Mouse (Mus musculus): ENCODE results near the gene Helq. TPM values are rescaled to one million over a fixed set of nuclear protein-coding genes. Genes with fewer than 3 reads are reported as not detected.

Helq gene
- polyA plus RNA-seq, 1 experiment, result 4.2 TPM

DNA sequence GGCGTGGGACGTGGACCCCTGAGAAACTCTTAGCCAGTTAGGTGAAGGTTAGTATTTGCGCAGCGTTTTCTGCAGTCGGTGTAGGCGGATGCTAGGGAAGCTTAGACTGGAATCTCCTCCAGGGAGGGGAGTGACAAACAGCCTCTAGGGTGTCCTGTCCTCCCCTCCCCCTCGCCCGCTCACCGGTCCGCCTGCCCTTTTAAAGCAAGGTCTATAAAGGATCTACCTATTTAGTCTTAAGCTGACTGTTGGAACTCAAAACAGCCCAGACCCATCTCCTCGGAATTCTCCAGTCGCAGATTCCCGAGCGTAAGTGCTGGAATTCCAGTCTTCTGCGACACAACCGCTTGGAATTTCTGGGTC, 47.1 kb upstream of the Helq start, which contains the start of gene Gpat3:
TSS of gene Gpat3 (plus strand) at position 229 of the 363 bp plus-strand sequence.
- H3K36me3 ChIP-seq (ENCODE audit: control insufficient read depth, insufficient read depth), result no peaks in the 10 kb centered on the region
- H3K4me3 ChIP-seq, result peak within 1 kb of the TSS; percentile 72
- no peaks in the 10 kb centered on the region for H3K27me3 ChIP-seq (ENCODE audit: control insufficient read depth, insufficient read depth, insufficient read length)
- H3K4me2 ChIP-seq (ENCODE audit: low read depth), result peak within 1 kb of the TSS; percentile 94
- peak within 1 kb of the TSS; percentile 94 for H3ac ChIP-seq (ENCODE audit: control insufficient read depth, insufficient read length)
- no peaks in the 10 kb centered on the region for H3K79me2 ChIP-seq (ENCODE audit: control insufficient read depth, insufficient read depth)
- no peak for TF ChIP-seq TCF3 (IDR thresholded peaks at IDR 0.05; ENCODE audit: insufficient read length, low read depth)
- no peak for TF ChIP-seq SRF (IDR thresholded peaks at IDR 0.05; ENCODE audit: control insufficient read depth, insufficient read length, low read depth)
- no peak for TF ChIP-seq TCF12 (IDR thresholded peaks at IDR 0.05; ENCODE audit: insufficient read depth, poor library complexity, severe bottlenecking)
- no peak for TF ChIP-seq MYOG (IDR thresholded peaks at IDR 0.05; ENCODE audit: control insufficient read depth in 1 of 3, insufficient read depth in 1 of 3, insufficient read length in 2 of 3, low read depth in 2 of 3)
- TF ChIP-seq POLR2AphosphoS2 (IDR thresholded peaks at IDR 0.05; ENCODE audit: insufficient read length, low read depth), result no peak
- no peak for TF ChIP-seq USF1 (IDR thresholded peaks at IDR 0.05; ENCODE audit: low read depth)
- no peak for TF ChIP-seq MYOD1 (IDR thresholded peaks at IDR 0.05; ENCODE audit: control insufficient read depth in 1 of 3, insufficient read length in 2 of 3, low read depth in 2 of 3)
- no peak for TF ChIP-seq MAX (IDR thresholded peaks at IDR 0.05; ENCODE audit: low read depth)
- TF ChIP-seq E2F4 (IDR thresholded peaks at IDR 0.05; ENCODE audit: insufficient read depth), result no peak
- no peak for TF ChIP-seq POLR2A (IDR thresholded peaks at IDR 0.05; ENCODE audit: insufficient read length, low read depth)
- TF ChIP-seq CEBPB (IDR thresholded peaks at IDR 0.05; ENCODE audit: insufficient read depth, poor library complexity, severe bottlenecking), result no peak
- no peak for TF ChIP-seq REST (IDR thresholded peaks at IDR 0.05; ENCODE audit: insufficient read depth, insufficient read length)

DNA sequence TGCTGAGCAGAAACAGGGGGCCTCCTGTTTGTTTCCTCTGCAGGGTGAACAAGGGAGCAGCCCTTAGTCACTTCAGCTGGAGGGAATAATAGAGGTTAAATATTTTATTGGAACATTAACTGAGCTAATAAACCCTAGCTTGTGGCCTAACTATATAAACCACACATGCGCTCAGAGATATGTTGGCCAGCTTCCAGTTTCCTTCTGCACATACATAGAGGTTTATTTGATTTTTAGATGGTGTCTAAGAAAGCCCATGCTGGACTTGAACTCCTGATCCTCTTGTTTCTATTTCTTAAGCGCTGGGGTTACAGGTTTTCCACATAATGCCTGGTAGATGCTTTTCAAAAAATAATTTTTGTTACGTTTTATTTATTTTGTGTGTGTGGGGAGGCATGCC, 46.1 kb upstream of the Helq start:
- H3K79me2 ChIP-seq (ENCODE audit: control insufficient read depth, insufficient read depth), result no peaks in the 10 kb centered on the region
- no peak overlapping the region for H3K4me3 ChIP-seq
- H3K4me2 ChIP-seq (ENCODE audit: low read depth), result no peak overlapping the region
- H3K36me3 ChIP-seq (ENCODE audit: control insufficient read depth, insufficient read depth), result no peaks in the 10 kb centered on the region
- H3ac ChIP-seq (ENCODE audit: control insufficient read depth, insufficient read length), result no peak overlapping the region
- no peak for TF ChIP-seq USF1 (IDR thresholded peaks at IDR 0.05; ENCODE audit: low read depth)
- no peaks in the 10 kb centered on the region for H3K27me3 ChIP-seq (ENCODE audit: control insufficient read depth, insufficient read depth, insufficient read length)

DNA sequence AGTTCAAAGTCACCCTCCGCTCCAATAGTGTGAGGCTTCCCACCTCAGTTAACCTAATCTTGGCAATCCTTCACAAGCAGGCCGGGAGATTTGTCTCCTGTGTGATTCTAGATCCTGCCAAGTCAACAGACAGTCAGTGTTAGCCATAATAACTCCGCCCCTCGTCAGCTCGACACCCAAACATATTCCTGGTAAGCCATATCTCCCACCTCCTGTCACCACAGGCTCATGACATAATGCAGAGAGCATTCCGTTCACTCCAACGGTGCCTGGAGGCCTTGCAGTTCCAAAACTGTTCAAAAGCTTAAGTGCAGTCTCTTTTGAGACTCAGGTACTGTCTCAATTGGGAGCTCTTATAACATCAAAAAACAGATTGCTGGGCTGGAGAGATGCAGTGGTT, 39.5 kb upstream of the Helq start:
- TF ChIP-seq MYOD1 (IDR thresholded peaks at IDR 0.05; ENCODE audit: control insufficient read depth in 1 of 3, insufficient read length in 2 of 3, low read depth in 2 of 3), result no peak
- TF ChIP-seq USF1 (IDR thresholded peaks at IDR 0.05; ENCODE audit: low read depth), result no peak
- TF ChIP-seq TCF3 (IDR thresholded peaks at IDR 0.05; ENCODE audit: insufficient read length, low read depth), result no peak
- TF ChIP-seq MYOG (IDR thresholded peaks at IDR 0.05; ENCODE audit: control insufficient read depth in 1 of 3, insufficient read depth in 1 of 3, insufficient read length in 2 of 3, low read depth in 2 of 3), result no peak
- no peak for TF ChIP-seq E2F4 (IDR thresholded peaks at IDR 0.05; ENCODE audit: insufficient read depth)
- no peak for TF ChIP-seq POLR2AphosphoS2 (IDR thresholded peaks at IDR 0.05; ENCODE audit: insufficient read length, low read depth)
- no peak for TF ChIP-seq TCF12 (IDR thresholded peaks at IDR 0.05; ENCODE audit: insufficient read depth, poor library complexity, severe bottlenecking)

DNA sequence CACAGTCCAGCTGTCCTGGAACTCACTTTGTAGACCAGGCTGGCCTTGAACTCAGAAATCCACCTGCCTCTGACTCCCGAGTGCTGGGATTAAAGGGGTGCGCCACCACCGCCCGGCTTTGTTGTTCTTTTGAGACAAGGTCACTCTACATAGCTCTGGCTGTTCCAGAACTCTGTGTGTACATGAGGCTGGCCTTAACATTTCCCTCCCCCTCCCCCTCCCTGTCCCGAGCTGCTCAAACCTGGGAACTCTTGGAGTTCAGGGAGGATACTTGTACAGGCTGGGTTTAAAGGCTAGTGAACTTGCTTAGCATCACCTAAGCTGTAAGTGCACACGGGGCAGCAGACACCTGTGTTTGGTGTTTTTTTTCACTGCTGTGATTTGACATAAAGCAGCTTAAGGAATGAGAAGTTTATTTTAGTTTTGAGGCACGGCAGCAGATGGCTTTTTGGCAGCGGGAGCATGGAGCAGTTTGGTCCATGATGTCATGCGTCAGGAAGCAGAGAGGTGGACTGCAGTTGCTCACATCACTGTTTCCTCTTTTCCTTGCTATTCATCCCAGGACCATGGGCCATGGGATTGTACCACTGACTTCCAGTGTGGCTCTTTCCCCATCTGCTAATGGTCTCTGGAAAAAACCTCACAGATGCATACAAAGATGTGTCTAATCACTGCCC, 37.6 kb upstream of the Helq start:
- Histone ChIP-seq H3K27me3 (ENCODE audit: control insufficient read depth, insufficient read depth, insufficient read length) (no peaks in the 10 kb centered on the region), H3K4me2 (ENCODE audit: low read depth) (peak overlapping the region; percentile 40), H3K4me3 (no peak overlapping the region), H3K36me3 (ENCODE audit: control insufficient read depth, insufficient read depth) (no peaks in the 10 kb centered on the region), H3K79me2 (ENCODE audit: control insufficient read depth, insufficient read depth) (no peaks in the 10 kb centered on the region), H3ac (ENCODE audit: control insufficient read depth, insufficient read length) (no peak overlapping the region)
- TF ChIP-seq POLR2A (IDR thresholded peaks at IDR 0.05; ENCODE audit: insufficient read length, low read depth), result no peak
- TF ChIP-seq MYOD1 (IDR thresholded peaks at IDR 0.05; ENCODE audit: control insufficient read depth in 1 of 3, insufficient read length in 2 of 3, low read depth in 2 of 3), result peak in 2 of 3 experiments; percentile 42 to 66

More for the DNA sequence above, 39.5 kb upstream of the Helq start:
- Histone ChIP-seq H3K36me3 (ENCODE audit: control insufficient read depth, insufficient read depth) (no peaks in the 10 kb centered on the region), H3ac (ENCODE audit: control insufficient read depth, insufficient read length) (no peak overlapping the region), H3K79me2 (ENCODE audit: control insufficient read depth, insufficient read depth) (no peaks in the 10 kb centered on the region), H3K4me3 (no peak overlapping the region), H3K27me3 (ENCODE audit: control insufficient read depth, insufficient read depth, insufficient read length) (no peaks in the 10 kb centered on the region), H3K4me2 (ENCODE audit: low read depth) (no peak overlapping the region)

DNA sequence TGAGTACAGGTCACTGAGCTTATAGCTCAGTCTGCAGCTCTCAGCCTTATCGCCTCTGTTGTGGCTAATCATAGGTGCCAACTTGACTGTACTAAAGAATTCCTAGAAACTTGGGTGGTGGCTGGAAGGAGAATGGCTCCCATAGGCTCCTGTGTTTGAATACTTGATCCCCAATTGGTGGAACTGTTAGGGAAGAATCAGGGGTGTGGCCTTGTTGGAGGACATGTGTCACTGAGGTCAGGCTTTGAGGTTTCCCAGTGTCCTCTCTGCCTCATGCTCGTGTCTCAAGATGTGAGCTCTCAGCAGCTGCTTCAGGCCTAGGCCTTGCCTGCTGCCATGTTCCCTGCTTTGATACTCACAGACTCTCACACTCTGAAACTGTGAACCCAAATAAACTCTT, 35.4 kb upstream of the Helq start:
- Histone ChIP-seq H3K27me3 (ENCODE audit: control insufficient read depth, insufficient read depth, insufficient read length) (peaks cover 6% of the 10 kb centered on the region), H3ac (ENCODE audit: control insufficient read depth, insufficient read length) (no peak overlapping the region), H3K79me2 (ENCODE audit: control insufficient read depth, insufficient read depth) (no peaks in the 10 kb centered on the region), H3K36me3 (ENCODE audit: control insufficient read depth, insufficient read depth) (no peaks in the 10 kb centered on the region), H3K4me3 (no peak overlapping the region), H3K4me2 (ENCODE audit: low read depth) (no peak overlapping the region)
- TF ChIP-seq POLR2AphosphoS2 (IDR thresholded peaks at IDR 0.05; ENCODE audit: insufficient read length, low read depth), result no peak
- TF ChIP-seq E2F4 (IDR thresholded peaks at IDR 0.05; ENCODE audit: insufficient read depth), result no peak
- TF ChIP-seq TCF3 (IDR thresholded peaks at IDR 0.05; ENCODE audit: insufficient read length, low read depth), result no peak
- no peak for TF ChIP-seq POLR2A (IDR thresholded peaks at IDR 0.05; ENCODE audit: insufficient read length, low read depth)
- TF ChIP-seq CEBPB (IDR thresholded peaks at IDR 0.05; ENCODE audit: insufficient read depth, poor library complexity, severe bottlenecking), result no peak
- TF ChIP-seq SRF (IDR thresholded peaks at IDR 0.05; ENCODE audit: control insufficient read depth, insufficient read length, low read depth), result no peak
- TF ChIP-seq MYOG (IDR thresholded peaks at IDR 0.05; ENCODE audit: control insufficient read depth in 1 of 3, insufficient read depth in 1 of 3, insufficient read length in 2 of 3, low read depth in 2 of 3), result no peak
- no peak for TF ChIP-seq TCF12 (IDR thresholded peaks at IDR 0.05; ENCODE audit: insufficient read depth, poor library complexity, severe bottlenecking)
- no peak for TF ChIP-seq USF1 (IDR thresholded peaks at IDR 0.05; ENCODE audit: low read depth)
- TF ChIP-seq MYOD1 (IDR thresholded peaks at IDR 0.05; ENCODE audit: control insufficient read depth in 1 of 3, insufficient read length in 2 of 3, low read depth in 2 of 3), result no peak
- TF ChIP-seq MAX (IDR thresholded peaks at IDR 0.05; ENCODE audit: low read depth), result no peak
- TF ChIP-seq REST (IDR thresholded peaks at IDR 0.05; ENCODE audit: insufficient read depth, insufficient read length), result no peak

All from myocyte (in vitro differentiated cells).